Mouse (Mus musculus) adrenal gland, adult 18-20 months (tissue): Measurements from ENCODE around the gene Psme1. TPM values are rescaled to one million over a fixed set of nuclear protein-coding genes. Genes with fewer than 3 reads are reported as not detected.

Experiments used
- DNase-seq, 2 experiments: peaks; one replicate each; pipeline ENCODE4 v3.0.0; 2021 to 2022; ENCODE audit warnings: low spot score in 2 of 2
- total RNA-seq, 2 experiments: library from RNA; stranded (reverse); gene quantifications; 1 replicate in 1 of 2; 2 replicates in 1 of 2; pipeline ENCODE4 v1.2.3; 2021

Psme1 gene
- total RNA-seq, 2 experiments from 2014 or later: 231 to 367 TPM

GRCm38 (mm10) chr14:55567496-55567895, 10.4 kb upstream of the Psme1 start:
- no peak for DNase-seq

GRCm38 (mm10) chr14:55570588-55570987, 7.3 kb upstream of the Psme1 start:
- DNase-seq: no peak

- DNase-seq: no peak
These were observed 6.2 kb upstream of the Psme1 start for GRCm38 (mm10) chr14:55571760-55572159.

GRCm38 (mm10) chr14:55575302-55575701, 2.6 kb upstream of the Psme1 start, which contains the start of gene Fitm1:
Gene Fitm1, plus strand, starts transcription at chr14:55575617.
- DNase-seq: no peak

GRCm38 (mm10) chr14:55575711-55576110, 2.2 kb upstream of the Psme1 start:
- no peak for DNase-seq

- DNase-seq: no peak
These were observed 1.5 kb upstream of the Psme1 start for GRCm38 (mm10) chr14:55576376-55576775.

- DNase-seq: peak; percentile 66 to 72
These were observed 846 bp downstream of the Psme1 start for GRCm38 (mm10) chr14:55578668-55579269.

- no peak for DNase-seq
These were observed 1.9 kb downstream of the Psme1 start for GRCm38 (mm10) chr14:55579511-55580496.

GRCm38 (mm10) chr14:55580731-55581130, 2.8 kb downstream of the Psme1 start:
- no peak for DNase-seq

GRCm38 (mm10) chr14:55581981-55582681, 4.2 kb downstream of the Psme1 start:
- no peak for DNase-seq

GRCm38 (mm10) chr14:55584303-55584701, 6.4 kb downstream of the Psme1 start:
- DNase-seq: no peak

- peak; percentile 73 to 80 for DNase-seq
These were observed 7.0 kb downstream of the Psme1 start, which contains the start of gene Emc9 for GRCm38 (mm10) chr14:55584702-55585565. Gene Emc9, minus strand, starts transcription at chr14:55585302.

GRCm38 (mm10) chr14:55585566-55585960, 7.6 kb downstream of the Psme1 start:
- DNase-seq: no peak

- no peak for DNase-seq
These were observed 8.2 kb downstream of the Psme1 start for GRCm38 (mm10) chr14:55586149-55586548.

- no peak for DNase-seq
These were observed 11.3 kb downstream of the Psme1 start for GRCm38 (mm10) chr14:55589271-55589670.

GRCm38 (mm10) chr14:55589771-55590448, 12.0 kb downstream of the Psme1 start:
- no peak for DNase-seq

GRCm38 (mm10) chr14:55590748-55591330, 12.9 kb downstream of the Psme1 start, which contains the start of gene Psme2:
Gene Psme2, minus strand, starts transcription at chr14:55591113.
- peak; percentile 82 to 84 for DNase-seq

- DNase-seq: peak; percentile 85
These were observed 13.5 kb downstream of the Psme1 start, which contains the start of gene Rnf31 for GRCm38 (mm10) chr14:55591331-55591891. Gene Rnf31, plus strand, starts transcription at chr14:55591708.

- no peak for DNase-seq
These were observed 14.3 kb downstream of the Psme1 start for GRCm38 (mm10) chr14:55592226-55592625.
